Mouse (Mus musculus) liver, embryonic 14.5 days (tissue): ENCODE measurements at regions not wholly inside any gene's neighbourhood (a gene's known extent, or its start where the extent isn't known, plus 50 kb on each side); places are given as distances from the start of the nearest gene placed in this dataset.

Experiments used
- CTCF ChIP-seq: IDR thresholded peaks from 2 replicates; pipeline ENCODE4 v1.5.1; 2016; ENCODE audit warnings: antibody characterized with exemption, low read depth, control low read depth
- EP300 ChIP-seq: IDR thresholded peaks from 2 replicates; pipeline ENCODE4 v1.6.1; 2016; ENCODE audit warnings: antibody characterized with exemption, low read depth

GRCm38 (mm10) chr10:125798678-125799077 lies 167.3 kb upstream of the Lrig3 start:
- no peak for TF ChIP-seq CTCF
- no peak for TF ChIP-seq EP300
